Mouse (Mus musculus) midbrain, embryonic 13.5 days (tissue): ENCODE measurements around the gene Osbpl8. TPM values are rescaled to one million over a fixed set of nuclear protein-coding genes. Genes with fewer than 3 reads are reported as not detected.
A peak's percentile ranks its signal among the peaks of the same experiment; 100 is the strongest.

Source experiments
- ATAC-seq: fragments of 200-750 bp; cut with Nextera tagmentation; 2 replicates; pipeline ENCODE4 v1.8.0; 2017; ENCODE audit warnings: mild to moderate bottlenecking, moderate TSS enrichment, moderate library complexity
- H3K27ac ChIP-seq: fragments of 300-500 bp; sonication (generic); 2 replicates; pipeline ENCODE4 v1.5.1; 2015; ENCODE audit warnings: inconsistent platforms, mild to moderate bottlenecking, moderate library complexity
- H3K27me3 ChIP-seq: fragments of 300-500 bp; sonication (generic); 2 replicates; pipeline ENCODE4 v1.6.1; 2015; ENCODE audit warnings: mild to moderate bottlenecking, inconsistent platforms
- H3K36me3 ChIP-seq: fragments of 300-500 bp; sonication (generic); 2 replicates; pipeline ENCODE4 v1.6.1; 2015; ENCODE audit warnings: mild to moderate bottlenecking, inconsistent platforms
- H3K4me1 ChIP-seq: fragments of 300-500 bp; sonication (generic); replicated peaks from 2 replicates; pipeline ENCODE4 v1.6.1; 2015; ENCODE audit warnings: inconsistent platforms
- H3K4me2 ChIP-seq: fragments of 300-500 bp; sonication (generic); replicated peaks from 2 replicates; pipeline ENCODE4 v1.6.1; 2015; ENCODE audit warnings: moderate library complexity, mild to moderate bottlenecking, inconsistent platforms
- H3K4me3 ChIP-seq: fragments of 300-500 bp; sonication (generic); replicated peaks from 2 replicates; pipeline ENCODE4 v1.5.1; 2015; ENCODE audit warnings: mild to moderate bottlenecking, inconsistent platforms
- H3K9ac ChIP-seq: fragments of 300-500 bp; sonication (generic); replicated peaks from 2 replicates; pipeline ENCODE4 v1.6.1; 2015; ENCODE audit warnings: mild to moderate bottlenecking, inconsistent platforms
- H3K9me3 ChIP-seq: fragments of 300-500 bp; sonication (generic); 2 replicates; pipeline ENCODE4 v1.6.1; 2016; ENCODE audit warnings: mild to moderate bottlenecking, inconsistent platforms
- WGBS: fragments of 180-500 bp; shearing (Covaris S2); methylation state at CpG from one replicate; pipeline ENCODE4 v1.1.7; 2015; 5-methylcytosine and 5-hydroxymethylcytosine counted together
- polyA plus RNA-seq: library from polyadenylated mRNA; unstranded; fragments of >200 nt; fragmentation: Nextera tagmentation; extraction: Ambion mirVana; gene quantifications from 2 replicates; pipeline ENCODE4 v1.2.1, GENCODE M21; 2015

Gene Osbpl8
- polyA plus RNA-seq, 1 experiment from 2014 or later: 18.5 TPM

DNA sequence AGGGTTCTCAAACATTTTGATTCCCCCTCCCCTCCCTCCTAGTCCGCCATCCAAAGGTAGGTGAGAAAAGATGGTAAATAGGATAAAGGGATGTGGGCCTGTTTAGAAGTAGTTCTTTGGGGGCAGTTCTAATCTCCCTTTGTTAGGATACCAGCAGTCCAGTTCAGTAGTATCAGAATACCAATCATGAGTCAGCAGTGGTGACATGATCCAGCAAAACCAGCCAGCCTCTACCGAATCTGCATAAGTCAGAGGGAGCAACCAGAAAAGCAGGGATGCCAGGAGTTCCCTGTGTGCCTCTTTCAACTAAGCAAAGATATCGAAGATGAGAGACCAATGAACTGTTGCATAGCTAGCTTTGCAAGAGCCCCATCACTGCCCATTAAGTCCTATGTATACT, 91.6 kb downstream of the Osbpl8 start:
- Histone ChIP-seq H3K27me3 (no peaks in the 10 kb centered on the region), H3K9ac (no peak overlapping the region), H3K9me3 (no peaks in the 10 kb centered on the region), H3K36me3 (no peaks in the 10 kb centered on the region; the same call in 1 of the 2 replicates), H3K27ac (no peak overlapping the region), H3K4me2 (no peak overlapping the region), H3K4me1 (no peaks in the 10 kb centered on the region), H3K4me3 (no peak overlapping the region)
- ATAC-seq: no peak
- 87% methylated on average over 3 of the region's 3 CpGs for WGBS

DNA sequence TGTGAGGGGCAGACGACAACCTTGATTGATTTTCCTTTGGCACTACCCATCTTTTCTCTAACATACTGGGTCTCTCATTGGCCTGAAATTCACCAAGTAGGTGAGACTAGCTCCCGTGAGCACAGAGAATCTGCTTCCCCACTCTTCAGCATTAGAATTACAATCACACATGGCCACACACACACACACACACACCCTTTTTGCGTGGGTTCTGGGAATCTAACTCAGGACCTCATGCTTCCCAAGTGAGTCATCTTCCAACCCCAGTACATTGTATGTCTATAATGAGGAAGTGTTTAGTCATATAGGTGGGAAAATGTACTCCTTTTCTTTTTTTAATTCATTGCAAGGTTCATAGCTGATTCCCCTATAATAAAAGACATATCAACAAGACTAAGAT, 92.8 kb downstream of the Osbpl8 start:
- 94% methylated on average over 3 of the region's 3 CpGs for WGBS
- H3K4me3 ChIP-seq: no peak overlapping the region
- H3K36me3 ChIP-seq: no peaks in the 10 kb centered on the region; the same call in 1 of the 2 replicates
- no peak overlapping the region for H3K4me2 ChIP-seq
- no peak for ATAC-seq
- H3K27me3 ChIP-seq: no peaks in the 10 kb centered on the region
- no peaks in the 10 kb centered on the region for H3K9me3 ChIP-seq
- H3K4me1 ChIP-seq: no peaks in the 10 kb centered on the region
- no peak overlapping the region for H3K9ac ChIP-seq
- H3K27ac ChIP-seq: no peak overlapping the region

DNA sequence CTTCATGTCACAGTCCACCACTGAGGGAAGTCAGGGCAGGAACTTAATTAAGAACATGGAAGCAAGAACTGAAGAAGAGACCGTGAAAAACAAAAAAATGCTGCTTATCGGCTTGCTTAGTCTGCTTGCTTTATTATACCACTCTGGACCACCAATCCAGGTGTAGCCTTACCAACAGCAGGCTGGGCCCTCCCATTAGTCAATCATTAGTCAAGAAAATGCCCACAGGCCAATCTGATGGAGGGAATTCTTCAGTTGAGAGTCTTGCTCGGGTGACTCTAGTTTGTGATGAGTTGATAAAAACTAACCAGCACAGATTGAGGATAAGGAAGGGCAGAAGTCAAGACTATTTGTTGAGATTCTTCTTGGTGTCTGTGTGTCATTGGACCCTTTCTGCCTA, 93.7 kb downstream of the Osbpl8 start:
- WGBS: 91% methylated on average over 3 of the region's 3 CpGs
- Histone ChIP-seq H3K27ac (no peak overlapping the region), H3K9ac (no peak overlapping the region), H3K4me2 (no peak overlapping the region), H3K4me3 (no peak overlapping the region), H3K27me3 (no peaks in the 10 kb centered on the region), H3K4me1 (no peaks in the 10 kb centered on the region), H3K9me3 (no peaks in the 10 kb centered on the region), H3K36me3 (no peaks in the 10 kb centered on the region; the same call in 1 of the 2 replicates)
- no peak for ATAC-seq

DNA sequence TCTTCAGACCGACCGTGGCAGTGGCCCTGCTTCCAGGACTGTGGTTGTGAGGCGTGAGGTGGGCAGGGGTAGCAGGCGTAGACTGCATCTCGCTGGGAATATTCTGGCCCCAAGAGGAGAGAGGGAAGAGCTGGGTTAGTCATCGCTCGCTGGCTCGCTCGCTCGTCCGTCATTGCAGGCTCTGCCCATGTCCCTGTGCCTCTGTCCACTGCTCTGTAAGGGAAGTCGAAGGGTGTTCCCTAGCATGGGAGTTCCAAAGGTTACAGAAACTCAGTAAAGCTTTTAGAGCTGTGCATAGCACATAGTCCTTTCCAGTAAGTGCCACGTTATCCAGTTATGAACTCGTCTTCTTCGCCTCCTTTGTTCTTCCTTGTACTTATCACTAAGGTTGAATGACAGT, 107.1 kb downstream of the Osbpl8 start:
- Histone ChIP-seq H3K9me3 (no peaks in the 10 kb centered on the region), H3K27me3 (no peaks in the 10 kb centered on the region), H3K9ac (no peak overlapping the region), H3K4me2 (no peak overlapping the region), H3K4me1 (0 out of 2 replicates have a peak, but pooled peaks cover 5% of the 10 kb centered on the region), H3K4me3 (no peak overlapping the region), H3K36me3 (peaks cover 55% of the 10 kb centered on the region), H3K27ac (no peak overlapping the region)
- ATAC-seq: no peak
- 90% methylated on average over 15 of the region's 15 CpGs for WGBS

DNA sequence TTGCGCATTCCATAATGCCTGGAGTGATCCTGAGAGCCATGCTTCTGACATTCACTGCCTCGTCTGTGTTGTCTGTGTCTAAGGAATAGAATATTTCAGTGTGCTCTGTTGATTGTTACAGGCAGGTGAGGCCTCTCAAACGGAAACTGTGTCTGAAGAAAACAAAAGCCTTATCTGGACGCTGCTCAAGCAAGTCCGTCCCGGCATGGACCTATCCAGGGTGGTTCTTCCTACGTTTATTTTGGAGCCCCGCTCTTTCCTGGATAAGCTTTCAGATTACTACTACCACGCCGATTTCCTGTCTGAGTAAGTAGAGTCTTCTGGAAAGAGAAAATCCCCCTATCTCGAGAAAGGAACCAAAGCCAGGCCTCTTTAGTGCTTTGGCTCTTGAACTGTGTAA, 108.4 kb downstream of the Osbpl8 start:
- ATAC-seq: no peak
- Histone ChIP-seq H3K27me3 (no peaks in the 10 kb centered on the region), H3K4me1 (0 out of 2 replicates have a peak, but pooled peaks cover 6% of the 10 kb centered on the region), H3K4me3 (no peak overlapping the region), H3K27ac (no peak overlapping the region), H3K9ac (no peak overlapping the region), H3K4me2 (no peak overlapping the region), H3K36me3 (peaks cover 53% of the 10 kb centered on the region), H3K9me3 (no peaks in the 10 kb centered on the region)
- 78% methylated on average over 11 of the region's 11 CpGs for WGBS

DNA sequence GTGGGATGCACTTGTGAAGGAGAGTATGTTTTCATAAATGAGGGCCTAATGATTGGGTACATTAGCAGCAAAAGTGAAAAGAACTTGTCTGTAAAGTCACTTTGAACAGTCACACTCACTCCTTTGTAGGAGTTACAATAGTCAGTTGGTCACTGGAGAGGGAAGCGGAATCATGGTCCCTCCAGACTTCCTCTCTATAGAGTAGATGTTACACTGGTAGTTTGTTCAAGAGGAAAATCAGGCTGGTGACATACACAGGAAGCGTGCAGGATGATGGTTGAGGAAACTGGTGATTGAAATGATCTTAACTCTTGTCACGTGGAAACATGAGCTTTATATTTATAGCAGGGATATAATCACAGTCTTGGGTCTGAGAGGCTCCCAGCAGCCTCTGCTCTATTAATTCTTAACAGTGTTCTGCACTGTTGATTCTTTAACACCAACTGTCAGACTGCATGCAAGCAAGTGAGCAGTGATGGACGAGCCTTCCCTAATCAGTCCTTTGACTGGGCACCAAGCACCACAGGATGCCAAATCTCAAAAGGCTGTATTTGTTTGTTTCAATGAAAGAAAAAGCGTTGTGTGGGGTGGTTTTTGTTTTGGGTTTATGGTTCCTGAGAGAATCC, 109.0 kb downstream of the Osbpl8 start:
- Histone ChIP-seq H3K36me3 (peaks cover 53% of the 10 kb centered on the region), H3K9me3 (no peaks in the 10 kb centered on the region), H3K27me3 (no peaks in the 10 kb centered on the region), H3K4me2 (no peak overlapping the region), H3K4me3 (no peak overlapping the region), H3K9ac (no peak overlapping the region), H3K4me1 (0 out of 2 replicates have a peak, but pooled peaks cover 6% of the 10 kb centered on the region), H3K27ac (no peak overlapping the region; the same call in 1 of the 2 replicates)
- peak; percentile 65; the same call in 1 of the 2 replicates for ATAC-seq
- 23% methylated on average over 5 of the region's 5 CpGs for WGBS

DNA sequence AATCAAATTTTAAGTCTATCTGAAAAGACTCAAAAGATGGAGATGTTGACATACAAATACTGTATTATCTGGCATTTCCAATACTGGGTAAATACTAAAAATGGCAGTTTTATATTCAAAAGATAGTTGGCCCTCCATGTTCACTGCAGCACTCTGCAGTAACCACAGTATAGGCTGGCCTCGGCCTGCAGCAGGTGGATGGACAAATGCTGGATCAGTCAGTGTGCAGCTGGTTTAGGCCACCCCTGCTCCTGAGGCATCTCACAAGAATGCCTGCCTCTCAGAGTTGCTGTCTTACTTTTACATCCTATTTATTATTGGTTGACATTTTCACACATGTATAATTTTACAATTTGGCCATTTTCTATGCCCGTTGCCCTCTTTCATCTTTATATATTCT, 111.3 kb downstream of the Osbpl8 start:
- Histone ChIP-seq H3K9me3 (no peaks in the 10 kb centered on the region), H3K4me2 (no peak overlapping the region), H3K4me1 (0 out of 2 replicates have a peak, but pooled peaks cover 6% of the 10 kb centered on the region), H3K9ac (no peak overlapping the region), H3K27me3 (no peaks in the 10 kb centered on the region), H3K27ac (no peak overlapping the region), H3K4me3 (no peak overlapping the region), H3K36me3 (peaks cover 50% of the 10 kb centered on the region)
- no peak for ATAC-seq
- WGBS: 76% methylated on average over 2 of the region's 2 CpGs

DNA sequence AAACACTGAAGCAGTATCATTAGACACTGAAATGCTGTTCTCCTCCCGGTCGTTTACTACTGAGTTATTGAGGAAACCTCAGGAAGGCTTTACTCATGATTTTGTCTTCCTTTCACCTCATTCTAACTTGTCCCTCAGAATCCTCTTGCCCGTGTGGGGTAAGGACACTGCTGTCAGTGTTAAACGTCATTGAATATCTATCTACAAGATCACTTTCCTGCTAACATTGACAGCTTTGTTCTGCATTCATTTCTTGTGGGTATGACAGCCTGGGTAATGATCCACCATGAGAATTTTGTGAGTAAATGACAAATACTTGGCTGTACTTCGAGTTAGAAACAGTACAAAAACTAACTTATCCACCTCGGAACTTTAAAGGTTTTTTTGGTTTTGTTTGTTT, 133.1 kb downstream of the Osbpl8 start:
- peaks cover 9% of the 10 kb centered on the region for H3K4me1 ChIP-seq
- WGBS: 55% methylated on average over 6 of the region's 6 CpGs
- H3K27me3 ChIP-seq: no peaks in the 10 kb centered on the region
- ATAC-seq: no peak
- H3K36me3 ChIP-seq: peaks cover 3% of the 10 kb centered on the region
- H3K4me2 ChIP-seq: peak overlapping the region; percentile 61
- H3K9ac ChIP-seq: peak overlapping the region; percentile 77; the same call in 1 of the 2 replicates
- no peak overlapping the region for H3K27ac ChIP-seq
- peak overlapping the region; percentile 74 for H3K4me3 ChIP-seq
- no peaks in the 10 kb centered on the region for H3K9me3 ChIP-seq

DNA sequence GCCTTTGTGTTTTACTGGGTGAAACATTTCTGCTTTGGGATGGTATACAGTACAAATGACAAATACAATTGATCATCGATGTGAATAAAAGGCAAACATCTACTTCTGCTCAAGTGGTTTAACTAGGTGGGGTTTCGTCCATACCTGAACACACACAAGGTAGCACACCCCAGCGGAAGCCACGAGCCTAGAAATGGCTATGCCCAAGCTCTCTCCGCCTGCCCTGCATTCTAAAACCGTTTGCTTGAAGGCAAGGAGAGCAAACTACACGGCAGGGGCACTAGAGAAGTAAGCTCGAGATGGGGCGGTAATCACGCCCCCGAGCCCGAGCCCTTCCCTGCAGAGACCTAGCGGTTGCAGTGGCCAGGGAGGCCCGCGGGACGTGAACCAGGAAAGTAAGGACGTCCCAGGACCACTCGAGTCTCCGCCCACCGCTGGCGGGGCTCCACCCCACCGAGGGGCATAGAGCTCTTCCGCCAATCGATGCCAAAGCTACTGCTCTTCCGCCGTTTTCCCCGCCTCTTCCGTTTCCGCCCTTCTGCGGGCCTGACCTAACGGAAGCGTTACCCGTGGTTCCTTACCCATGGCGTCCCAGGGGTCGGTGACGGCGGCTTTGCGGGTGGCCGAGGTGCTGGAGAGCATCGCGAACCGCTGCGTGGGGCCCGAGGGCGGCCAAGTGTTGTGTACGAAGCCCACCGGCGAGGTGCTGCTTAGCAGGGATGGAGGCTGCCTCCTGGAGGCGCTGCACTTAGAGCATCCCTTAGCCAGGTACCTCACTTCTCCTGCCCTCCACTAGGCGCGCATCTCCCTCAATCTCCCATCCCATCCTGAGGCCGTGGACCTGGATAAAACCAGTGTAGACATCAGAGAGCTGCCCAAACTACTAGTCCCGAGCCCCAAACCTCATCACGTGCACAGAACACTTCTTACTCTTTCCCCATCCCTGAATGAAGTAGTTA, 133.9 kb downstream of the Osbpl8 start, which contains the start of gene Bbs10:
TSS of gene Bbs10 (plus strand) at position 540 of the 959 bp plus-strand sequence.
- under 1% methylated on average over 54 of the region's 54 CpGs for WGBS
- Histone ChIP-seq H3K27me3 (no peaks in the 10 kb centered on the region), H3K36me3 (peaks cover under 1% of the 10 kb centered on the region), H3K9ac (peak within 1 kb of the TSS; percentile 77), H3K4me3 (peak within 1 kb of the TSS; percentile 74), H3K27ac (peak within 1 kb of the TSS; percentile 92), H3K4me2 (peak within 1 kb of the TSS; percentile 61), H3K4me1 (peaks cover 9% of the 10 kb centered on the region), H3K9me3 (no peaks in the 10 kb centered on the region)
- ATAC-seq: peak; percentile 100

DNA sequence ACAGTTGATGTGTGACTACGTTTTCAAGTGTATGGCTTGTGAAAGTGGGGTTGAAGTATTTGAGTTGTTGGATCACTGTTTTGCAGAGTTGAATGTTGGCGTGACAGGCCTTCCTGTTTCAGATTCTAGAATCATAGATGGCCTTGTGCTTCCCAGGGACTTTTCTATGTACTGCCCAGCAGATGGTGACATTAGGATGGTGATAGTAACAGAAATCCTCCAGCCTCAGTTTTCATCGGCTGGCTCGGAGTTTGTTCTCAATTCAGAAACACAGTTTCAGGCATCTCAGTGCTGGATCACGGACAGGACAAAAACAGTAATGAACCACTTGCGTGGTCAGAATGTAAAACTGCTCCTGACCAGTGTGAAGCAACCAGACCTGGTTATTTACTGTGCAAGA, 135.0 kb downstream of the Osbpl8 start:
- ATAC-seq: no peak
- H3K4me1 ChIP-seq: peaks cover 9% of the 10 kb centered on the region
- H3K4me2 ChIP-seq: peak overlapping the region; percentile 61; the same call in 1 of the 2 replicates
- no peaks in the 10 kb centered on the region for H3K9me3 ChIP-seq
- H3K27me3 ChIP-seq: no peaks in the 10 kb centered on the region
- H3K9ac ChIP-seq: no peak overlapping the region
- H3K27ac ChIP-seq: peak overlapping the region; percentile 92; the same call in 1 of the 2 replicates
- WGBS: 82% methylated on average over 6 of the region's 6 CpGs
- H3K36me3 ChIP-seq: no peaks in the 10 kb centered on the region
- H3K4me3 ChIP-seq: peak overlapping the region; percentile 74; the same call in 1 of the 2 replicates

DNA sequence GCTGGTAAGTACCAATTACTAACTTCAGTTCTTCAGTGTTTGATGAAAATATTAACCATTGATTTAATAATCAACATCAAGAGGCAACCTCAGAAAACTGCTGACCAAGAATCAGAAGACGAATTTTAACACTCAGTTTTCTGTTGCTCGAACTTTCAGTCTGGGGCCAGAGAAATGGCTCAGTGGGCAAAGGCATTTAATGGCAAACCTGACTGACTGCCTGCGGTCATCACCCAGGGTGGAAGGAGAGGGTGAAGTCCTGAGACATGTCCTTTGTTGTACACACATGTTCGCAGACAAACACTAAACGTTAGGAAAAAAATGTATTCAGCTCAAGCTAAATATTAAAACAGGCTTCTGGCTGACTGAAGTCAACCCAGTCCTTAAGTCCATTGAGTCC, 136.5 kb downstream of the Osbpl8 start:
- Histone ChIP-seq H3K9me3 (no peaks in the 10 kb centered on the region), H3K4me3 (no peak overlapping the region), H3K36me3 (no peaks in the 10 kb centered on the region), H3K4me2 (no peak overlapping the region), H3K9ac (no peak overlapping the region), H3K27ac (no peak overlapping the region), H3K4me1 (peaks cover 9% of the 10 kb centered on the region), H3K27me3 (no peaks in the 10 kb centered on the region)
- WGBS: 92% methylated on average over 5 of the region's 5 CpGs
- no peak for ATAC-seq

DNA sequence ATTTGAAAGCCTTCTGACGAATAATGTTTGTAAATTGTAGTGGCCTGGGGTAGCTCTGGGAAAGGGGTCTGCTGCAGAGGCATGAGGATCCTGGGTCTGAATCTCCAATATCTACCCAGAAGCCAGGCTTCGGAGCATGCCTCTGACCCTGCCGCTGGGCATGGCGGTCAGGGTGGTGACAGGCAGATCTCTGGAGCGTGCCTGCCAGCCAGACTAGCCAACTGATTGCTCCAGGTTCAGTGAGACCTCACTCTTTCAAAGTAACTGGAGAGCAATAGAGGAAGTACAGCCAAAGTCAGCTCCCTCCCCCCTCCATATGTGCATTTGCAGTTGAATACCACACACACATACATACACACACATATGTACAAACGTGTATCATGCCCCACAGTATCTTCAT, 137.9 kb downstream of the Osbpl8 start:
- Histone ChIP-seq H3K27ac (no peak overlapping the region), H3K4me3 (no peak overlapping the region), H3K27me3 (no peaks in the 10 kb centered on the region), H3K36me3 (no peaks in the 10 kb centered on the region), H3K4me2 (no peak overlapping the region), H3K9me3 (no peaks in the 10 kb centered on the region), H3K4me1 (peaks cover 9% of the 10 kb centered on the region), H3K9ac (no peak overlapping the region)
- 91% methylated on average over 6 of the region's 6 CpGs for WGBS
- no peak for ATAC-seq
